Mouse (Mus musculus) urinary bladder, adult 18-20 months (tissue): ENCODE results near the gene Atp7a.

ENCODE experiments used
- DNase-seq, 2 experiments: peaks; one replicate each; pipeline ENCODE4 v3.0.0; 2022; ENCODE audit warnings: low spot score in 2 of 2, mixed read lengths in 2 of 2

Gene Atp7a

DNA sequence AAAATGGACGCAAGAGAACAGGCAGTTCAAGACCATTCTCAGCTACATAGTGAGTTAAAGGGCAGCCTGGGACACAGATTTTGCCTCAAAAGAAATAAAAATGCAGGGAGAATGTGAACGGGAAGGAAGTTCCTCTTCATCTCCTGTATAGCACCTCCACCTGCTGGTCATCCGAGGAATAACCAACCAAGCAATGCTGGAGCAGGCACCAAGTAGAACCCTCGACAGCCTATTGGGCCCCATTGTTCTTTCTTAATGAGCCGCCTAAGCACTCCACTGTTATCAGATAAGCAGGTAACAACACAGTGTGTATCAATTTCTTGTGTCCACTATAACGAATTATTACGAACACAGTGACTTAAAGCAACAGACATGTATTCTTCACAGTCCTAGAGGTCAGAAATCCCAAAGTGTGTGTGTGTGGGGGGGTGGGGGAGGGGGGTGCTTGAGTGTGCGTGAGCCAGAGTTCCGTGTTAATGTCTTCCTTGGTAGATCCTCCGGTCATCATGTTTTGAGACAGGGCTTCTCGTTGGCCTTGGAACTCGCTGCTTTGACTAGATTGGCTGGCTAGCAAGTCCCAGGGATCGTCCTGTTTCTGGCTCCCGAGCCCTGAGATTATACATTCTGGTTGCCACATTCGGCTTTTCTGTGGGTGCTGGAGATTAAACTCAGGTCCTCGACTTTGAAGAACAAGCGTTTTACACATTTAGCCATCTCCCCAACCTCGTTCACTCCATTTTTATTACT, 144.2 kb downstream of the Atp7a start:
- DNase-seq, result peak; percentile 19 to 34

DNA sequence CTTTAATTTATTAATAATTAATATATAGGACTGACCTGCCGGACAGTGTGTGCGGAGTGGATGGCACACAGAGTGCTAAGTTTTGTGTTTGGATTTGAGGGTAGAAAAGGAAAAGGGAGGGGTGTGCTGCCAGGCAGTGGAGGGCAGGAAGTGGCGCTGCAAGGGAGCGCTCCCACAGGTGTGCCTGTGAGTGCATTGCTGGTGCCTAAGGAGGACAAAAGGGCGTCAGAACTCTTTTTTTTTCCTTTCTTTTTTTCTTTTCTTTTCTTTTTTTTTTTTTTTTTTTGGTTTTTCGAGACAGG, 144.7 kb downstream of the Atp7a start:
- DNase-seq, result no peak
